Mouse (Mus musculus) urinary bladder, postnatal 36 days (tissue): ENCODE results near the gene Cfap77.
"Not testable (repeated sequence)": the region's sequence is repeated elsewhere in the genome, so short reads cannot be mapped to it uniquely, and the experiment has no call there.

Source experiments
- DNase-seq, 2 experiments: peaks; one replicate each; pipeline ENCODE4 v3.0.0; 2022; ENCODE audit warnings: low spot score in 2 of 2, mixed read lengths in 1 of 2

Gene Cfap77

GRCm38 (mm10) chr2:29054991-29055390 lies at the start of gene Cfap77:
Cfap77 (minus strand) TSS chr2:29055066.
- DNase-seq: peak; percentile 52 to 56

DNA sequence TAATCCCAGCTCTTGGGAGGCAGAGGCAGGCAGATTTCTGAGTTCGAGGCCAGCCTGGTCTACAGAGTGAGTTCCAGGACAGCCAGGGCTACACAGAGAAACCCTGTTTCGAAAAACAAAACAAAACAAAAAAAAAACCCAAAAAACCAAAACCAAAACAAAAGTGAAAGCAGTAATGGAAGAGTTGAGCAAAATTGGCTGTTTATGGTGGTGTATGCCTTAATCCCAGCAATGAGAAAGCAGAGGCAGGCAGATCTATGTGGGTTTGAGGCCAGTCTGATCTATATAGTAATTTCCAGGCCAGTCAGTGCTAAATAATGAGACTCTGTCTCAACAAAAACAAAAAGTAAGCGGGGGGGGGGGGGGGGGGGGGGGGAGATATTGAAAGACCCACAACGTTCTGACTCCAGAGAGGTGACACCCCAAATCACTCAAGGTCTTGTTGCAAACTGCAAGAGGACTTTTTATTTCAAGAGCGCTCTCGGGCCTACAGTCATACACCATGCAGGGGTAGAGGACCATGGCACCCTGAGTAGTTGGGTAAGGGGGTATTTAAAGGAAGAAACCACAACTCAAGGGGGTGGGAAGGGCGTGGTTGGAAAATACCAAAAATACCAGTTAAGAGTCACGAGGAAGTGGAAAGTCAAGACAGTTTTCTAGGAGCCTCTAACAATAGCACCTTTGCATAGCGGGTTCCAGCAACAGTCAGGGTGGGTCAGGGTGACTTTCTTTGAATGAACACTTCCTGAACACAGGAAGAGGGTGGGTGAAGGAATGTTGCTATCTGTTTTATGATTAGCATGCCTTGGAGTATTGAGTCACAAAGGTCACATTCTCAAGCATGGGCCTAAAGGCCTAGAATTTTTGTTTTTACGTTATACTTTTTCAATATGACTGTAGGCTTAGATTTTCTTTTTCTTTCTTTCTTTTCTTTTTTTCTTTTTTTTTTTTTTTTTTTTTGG lies 47.8 kb upstream of the Cfap77 start:
- DNase-seq: not testable (repeated sequence)

GRCm38 (mm10) chr2:29100822-29101534 lies 46.1 kb upstream of the Cfap77 start:
- DNase-seq: no peak

DNA sequence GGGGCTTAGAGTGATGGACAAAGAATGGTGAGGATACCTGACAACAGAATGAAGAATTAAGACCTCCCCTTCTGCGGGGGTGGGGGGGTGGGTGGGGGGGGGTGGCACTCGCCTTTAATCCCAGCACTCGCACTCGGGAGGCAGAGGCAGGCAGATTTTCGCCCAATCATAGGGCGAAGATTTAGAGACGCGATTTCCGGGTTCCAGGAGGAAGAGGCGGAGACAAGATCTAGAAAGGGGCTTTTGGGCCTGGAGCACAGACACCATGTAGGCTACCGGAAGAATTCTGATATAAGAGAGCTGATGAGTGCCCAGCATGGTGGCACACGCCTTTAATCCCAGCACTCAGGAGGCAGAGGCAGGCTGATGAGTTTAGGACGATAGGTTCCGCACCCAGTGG lies 44.8 kb upstream of the Cfap77 start:
- no peak for DNase-seq

GRCm38 (mm10) chr2:29098786-29099185 lies 43.9 kb upstream of the Cfap77 start:
- DNase-seq: no peak

- not testable (repeated sequence) for DNase-seq
Measured at GRCm38 (mm10) chr2:29097955-29098354, 43.1 kb upstream of the Cfap77 start.

- no peak for DNase-seq
Measured at GRCm38 (mm10) chr2:29097465-29097864, 42.6 kb upstream of the Cfap77 start.

- DNase-seq: no peak
Measured at GRCm38 (mm10) chr2:29096751-29097150, 41.9 kb upstream of the Cfap77 start.

GRCm38 (mm10) chr2:29095674-29096073 lies 40.8 kb upstream of the Cfap77 start:
- DNase-seq: no peak

GRCm38 (mm10) chr2:29089276-29089675 lies 34.4 kb upstream of the Cfap77 start:
- not testable (repeated sequence) for DNase-seq

DNA sequence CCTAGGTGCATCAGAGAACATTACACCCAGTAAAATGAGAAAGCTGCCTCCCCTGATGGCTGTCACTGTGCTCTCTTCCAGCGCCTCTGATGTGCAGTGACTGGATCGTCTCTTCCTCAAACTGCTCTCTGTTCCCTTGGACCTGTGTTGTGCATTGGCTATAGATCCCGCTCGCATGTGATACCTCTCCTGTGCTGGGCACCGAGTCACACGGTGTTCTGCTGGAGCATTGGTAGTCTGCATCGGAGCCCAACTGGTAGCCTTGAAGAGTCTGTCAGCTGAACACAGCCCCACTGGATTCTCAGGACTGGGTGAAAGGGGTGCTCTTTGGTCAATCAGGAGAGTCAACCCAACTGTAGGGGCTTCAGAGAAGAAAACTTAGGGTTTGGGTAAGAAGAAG lies 31.2 kb upstream of the Cfap77 start:
- no peak for DNase-seq

- no peak for DNase-seq
Measured at GRCm38 (mm10) chr2:29081965-29082364, 27.1 kb upstream of the Cfap77 start.

GRCm38 (mm10) chr2:29076226-29076625 lies 21.4 kb upstream of the Cfap77 start:
- no peak for DNase-seq

- DNase-seq: no peak
Measured at GRCm38 (mm10) chr2:29075331-29076070, 20.6 kb upstream of the Cfap77 start.

DNA sequence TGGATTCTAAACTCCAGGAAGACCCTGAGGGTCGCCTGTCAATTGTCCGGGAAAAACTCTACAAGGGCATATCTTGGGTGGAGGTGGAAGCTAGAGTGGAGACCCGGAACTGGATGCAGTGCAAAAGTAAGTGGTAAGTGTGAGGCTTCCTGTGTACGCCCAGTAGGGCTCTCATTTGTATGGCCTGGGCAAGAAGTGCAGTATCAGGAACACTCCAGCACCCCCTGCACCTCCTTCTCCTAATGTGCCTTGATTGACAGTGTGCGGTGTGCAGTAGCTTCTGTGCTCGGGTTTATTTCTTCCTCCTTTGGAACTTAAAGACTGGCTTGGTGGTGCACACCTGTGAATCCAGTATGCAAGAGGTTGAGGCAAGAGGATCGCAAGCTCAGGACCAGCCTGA lies 19.8 kb upstream of the Cfap77 start:
- DNase-seq: no peak

- DNase-seq: no peak
Measured at GRCm38 (mm10) chr2:29066410-29066809, 11.5 kb upstream of the Cfap77 start.

- no peak for DNase-seq
Measured at GRCm38 (mm10) chr2:29065796-29066195, 10.9 kb upstream of the Cfap77 start.

- peak; percentile 80 to 89 for DNase-seq
Measured at GRCm38 (mm10) chr2:29060135-29060597, 5.3 kb upstream of the Cfap77 start, which contains the start of gene Ttf1. Ttf1 (plus strand) TSS chr2:29060262.

- no peak for DNase-seq
Measured at GRCm38 (mm10) chr2:29054545-29054935, 326 bp downstream of the Cfap77 start.

- DNase-seq: peak; percentile 43 to 50
Measured at GRCm38 (mm10) chr2:29053802-29054544, 893 bp downstream of the Cfap77 start.

DNA sequence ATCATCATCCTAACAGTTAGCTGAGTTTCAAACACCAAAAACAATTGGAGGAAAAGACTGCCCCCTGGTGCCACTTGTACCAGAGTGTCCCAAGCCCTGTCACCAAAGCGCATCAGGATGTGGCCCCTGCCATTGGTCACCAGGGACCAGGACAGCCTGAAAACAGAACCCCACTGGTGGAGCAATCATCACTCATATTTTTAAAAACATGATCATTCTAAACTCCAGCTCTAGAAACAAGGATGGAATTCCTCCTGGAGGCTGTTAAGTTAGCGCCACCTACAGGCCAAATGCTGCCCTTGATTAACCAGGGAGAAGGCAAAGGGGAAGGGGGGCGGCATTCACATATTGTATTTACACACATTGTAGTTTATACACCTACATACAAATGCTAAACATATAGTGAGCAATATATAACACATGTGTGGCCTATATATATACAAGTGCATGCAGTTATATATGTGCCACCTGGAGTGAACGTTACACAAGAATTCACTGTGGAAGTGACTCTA lies 1.9 kb downstream of the Cfap77 start:
- peak; percentile 9 to 36 for DNase-seq
